Mouse (Mus musculus): ENCODE results near the gene Trpv1.

GRCm38 (mm10) chr11:73274821-73275220 lies 40.7 kb downstream of the Trpv1 start:
- TF ChIP-seq EP300 (IDR thresholded peaks at IDR 0.05; ENCODE audit: insufficient read depth, low read depth, low read length) = no peak
- TF ChIP-seq CTCF (IDR thresholded peaks at IDR 0.05; ENCODE audit: low read depth, low read length) = no peak

All from ES-Bruce4 (cell line).